Mouse (Mus musculus): ENCODE data around the gene Sccpdh.

DNA sequence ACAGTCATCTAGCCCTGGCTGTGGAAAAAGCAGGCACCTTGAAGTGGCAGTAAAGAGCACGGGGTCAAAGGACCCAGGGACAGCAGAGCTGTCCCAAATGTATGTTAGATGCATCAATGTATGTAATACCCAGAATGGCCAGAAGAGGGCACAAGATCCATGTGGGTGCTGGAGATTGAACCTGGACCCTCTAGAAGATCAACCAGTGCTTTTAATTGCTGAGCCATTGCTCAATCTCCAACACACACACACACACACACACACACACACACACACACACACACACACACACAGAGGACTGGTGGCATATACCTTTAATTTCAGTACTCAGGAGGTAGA is 34.6 kb upstream of the Sccpdh start:
- no peak; the same call in 1 of the 2 replicates for TF ChIP-seq CTCF (IDR thresholded peaks at IDR 0.05; ENCODE audit: low read depth, low read length)
- no peak for TF ChIP-seq POLR2A (IDR thresholded peaks at IDR 0.05; ENCODE audit: borderline replicate concordance, low read depth, low read length)
